Mouse (Mus musculus): ENCODE data around the gene Krt15.

Gene Krt15

GRCm38 (mm10) chr11:100135731-100136130, at the start of gene Krt15:
Krt15 (minus strand) TSS chr11:100135928.
- DNase-seq (ENCODE audit: extremely low spot score, low spot score) = no peak

GRCm38 (mm10) chr11:100181725-100182124, 46.0 kb upstream of the Krt15 start:
- DNase-seq (ENCODE audit: extremely low spot score, low spot score) = no peak

- DNase-seq (ENCODE audit: extremely low spot score, low spot score) = no peak
These were observed 43.5 kb upstream of the Krt15 start for GRCm38 (mm10) chr11:100179260-100179659.

- no peak for DNase-seq (ENCODE audit: extremely low spot score, low spot score)
These were observed 42.6 kb upstream of the Krt15 start for GRCm38 (mm10) chr11:100178307-100178706.

GRCm38 (mm10) chr11:100176791-100177190, 41.1 kb upstream of the Krt15 start:
- DNase-seq (ENCODE audit: extremely low spot score, low spot score) = no peak

- DNase-seq (ENCODE audit: extremely low spot score, low spot score) = peak; percentile 89
These were observed 33.3 kb upstream of the Krt15 start for GRCm38 (mm10) chr11:100168765-100169762.

GRCm38 (mm10) chr11:100168071-100168470, 32.3 kb upstream of the Krt15 start:
- DNase-seq (ENCODE audit: extremely low spot score, low spot score) = no peak

- no peak for DNase-seq (ENCODE audit: extremely low spot score, low spot score)
These were observed 28.7 kb upstream of the Krt15 start for GRCm38 (mm10) chr11:100164392-100164791.

GRCm38 (mm10) chr11:100157908-100158477, 22.3 kb upstream of the Krt15 start:
- DNase-seq (ENCODE audit: extremely low spot score, low spot score) = no peak

- no peak for DNase-seq (ENCODE audit: extremely low spot score, low spot score)
These were observed 21.6 kb upstream of the Krt15 start for GRCm38 (mm10) chr11:100157331-100157730.

GRCm38 (mm10) chr11:100155497-100156255, 19.9 kb upstream of the Krt15 start:
- no peak for DNase-seq (ENCODE audit: extremely low spot score, low spot score)

- DNase-seq (ENCODE audit: extremely low spot score, low spot score) = no peak
These were observed 13.0 kb upstream of the Krt15 start, which contains the start of gene Krt19 for GRCm38 (mm10) chr11:100148615-100149330. Krt19 (minus strand) TSS chr11:100148665.

GRCm38 (mm10) chr11:100147566-100148353, 12.0 kb upstream of the Krt15 start:
- no peak for DNase-seq (ENCODE audit: extremely low spot score, low spot score)

- no peak for DNase-seq (ENCODE audit: extremely low spot score, low spot score)
These were observed 10.3 kb upstream of the Krt15 start for GRCm38 (mm10) chr11:100145858-100146560.

- no peak for DNase-seq (ENCODE audit: extremely low spot score, low spot score)
These were observed 9.4 kb upstream of the Krt15 start for GRCm38 (mm10) chr11:100145104-100145503.

- DNase-seq (ENCODE audit: extremely low spot score, low spot score) = no peak
These were observed 5.2 kb upstream of the Krt15 start for GRCm38 (mm10) chr11:100140966-100141365.

GRCm38 (mm10) chr11:100139391-100139790, 3.7 kb upstream of the Krt15 start:
- no peak for DNase-seq (ENCODE audit: extremely low spot score, low spot score)

GRCm38 (mm10) chr11:100138809-100139208, 3.1 kb upstream of the Krt15 start:
- DNase-seq (ENCODE audit: extremely low spot score, low spot score) = no peak

GRCm38 (mm10) chr11:100137693-100138092, 2.0 kb upstream of the Krt15 start:
- no peak for DNase-seq (ENCODE audit: extremely low spot score, low spot score)

GRCm38 (mm10) chr11:100136559-100136958, 831 bp upstream of the Krt15 start:
- DNase-seq (ENCODE audit: extremely low spot score, low spot score) = no peak
